Mouse (Mus musculus) heart, postnatal 14 days (tissue): ENCODE data around the gene Stx19. TPM values are rescaled to one million over a fixed set of nuclear protein-coding genes. Genes with fewer than 3 reads are reported as not detected.

Experiments used
- DNase-seq, 2 experiments: peaks; one replicate each; pipeline ENCODE4 v3.0.0; 2021 to 2022
- intact Hi-C: fragments of 180-260 bp; cut with DNase I; formaldehyde crosslinking; loops from one replicate; pipeline ENCODE4 v1.15.1; 2025
- long read RNA-seq, 2 experiments: library from polyadenylated mRNA; stranded (forward); transcript quantifications; one replicate each; pipeline ENCODE4 v2.0.0; 2021
- total RNA-seq, 2 experiments: library from RNA; stranded (reverse); gene quantifications; 2 replicates each; pipeline ENCODE4 v1.2.3; 2021

The Stx19 gene
- not detected for total RNA-seq
- long read RNA-seq, experiment 1, result 0 reads
- long read RNA-seq, experiment 2, result 0 reads

GRCm38 (mm10) chr16:62814491-62814890, at the start of gene Stx19:
Stx19 (plus strand) TSS chr16:62814676.
- no peak for DNase-seq
- intact Hi-C loops, result no loop called here

DNA sequence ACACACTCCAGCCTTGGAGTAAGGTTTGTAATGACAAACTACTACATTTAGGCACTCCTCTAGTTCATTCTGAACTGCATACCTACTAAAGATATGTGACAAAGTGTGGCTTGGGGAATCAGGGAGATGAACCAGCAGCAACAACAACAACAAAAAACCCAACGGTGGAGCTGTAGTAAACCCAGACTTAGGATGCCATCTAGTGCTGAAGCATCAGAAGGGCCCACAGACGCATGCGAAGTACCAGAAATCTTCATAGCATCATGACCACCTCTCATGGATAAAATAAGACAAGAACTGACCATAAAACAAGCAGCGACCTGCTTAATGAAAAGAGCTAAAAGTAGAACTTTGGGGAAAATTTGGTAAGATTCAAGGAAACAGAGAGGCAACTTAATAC, 41.0 kb upstream of the Stx19 start:
- intact Hi-C loops, result no loop called here
- no peak for DNase-seq

GRCm38 (mm10) chr16:62776034-62776433, 38.4 kb upstream of the Stx19 start:
- intact Hi-C loops, result no loop called here
- DNase-seq, result no peak

DNA sequence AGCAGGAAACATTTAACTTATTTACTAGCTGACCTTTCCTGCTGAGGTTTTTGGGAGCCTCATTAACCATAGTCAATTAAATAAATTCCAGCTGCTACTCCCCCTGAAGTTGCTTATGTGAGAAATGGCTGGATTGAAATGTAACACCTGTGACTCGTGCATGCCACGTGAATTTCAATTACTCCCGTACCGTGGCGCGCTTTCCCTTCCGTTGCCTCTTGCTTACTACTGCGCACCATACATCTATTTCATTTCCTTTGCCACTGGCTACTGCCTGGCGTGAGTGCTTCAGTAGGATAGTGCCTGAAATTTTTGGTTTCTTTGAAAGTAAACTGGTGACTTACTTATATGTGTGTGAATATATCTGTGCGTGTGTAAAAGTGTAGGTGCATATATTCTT, 36.2 kb upstream of the Stx19 start:
- intact Hi-C loops, result no loop called here
- no peak for DNase-seq

GRCm38 (mm10) chr16:62782229-62782628, 32.2 kb upstream of the Stx19 start:
- DNase-seq, result peak in 1 of 2 experiments; percentile 7
- intact Hi-C loops, result loop anchor here (10.0 kb wide), 1 partner anchor 1973 kb away; no protein-coding TSS in a partner anchor

DNA sequence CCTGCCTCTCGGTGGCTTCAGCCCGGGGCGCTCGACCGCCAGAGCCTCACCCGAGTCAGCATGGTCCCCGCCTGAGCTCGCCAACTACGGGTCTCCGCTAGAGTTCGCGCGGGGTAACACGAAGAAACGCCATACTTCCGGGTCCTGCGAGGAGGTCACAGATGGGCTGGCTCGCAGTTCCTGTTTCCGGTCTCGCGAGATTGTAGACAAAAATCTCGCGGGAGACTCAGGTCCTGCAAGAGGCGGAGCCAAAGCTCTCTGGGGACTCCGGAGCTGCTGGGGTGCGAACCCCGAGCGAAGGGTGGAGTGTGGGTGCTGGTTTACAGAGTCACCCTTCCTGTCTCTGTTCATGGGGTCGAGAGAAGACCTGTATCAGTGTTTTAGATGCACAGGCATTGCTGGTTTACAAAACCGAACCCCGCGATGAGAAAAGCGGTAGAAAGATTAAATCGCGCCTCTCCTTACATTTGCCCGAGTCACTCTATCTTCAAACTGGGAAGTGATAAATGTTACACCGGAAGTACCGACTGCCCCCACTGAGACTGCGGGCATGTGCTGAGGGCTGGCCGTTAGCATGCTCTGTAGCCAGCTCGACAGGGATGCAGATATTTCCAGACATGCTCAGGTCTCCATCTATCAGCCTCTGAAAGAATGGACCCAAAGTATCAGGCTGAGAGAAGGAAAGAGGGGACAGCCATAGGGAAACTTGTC, 27.7 kb upstream of the Stx19 start, which contains the start of gene Nsun3:
Gene Nsun3 (minus strand): TSS at position 198 of the 711 bp plus-strand sequence.
- intact Hi-C loops, result loop anchor here (5.0 to 10.0 kb wide), 3 partner anchors 41 to 1968 kb away; partner anchors contain the start of gene Arl13b
- DNase-seq, result peak; percentile 89 to 94

DNA sequence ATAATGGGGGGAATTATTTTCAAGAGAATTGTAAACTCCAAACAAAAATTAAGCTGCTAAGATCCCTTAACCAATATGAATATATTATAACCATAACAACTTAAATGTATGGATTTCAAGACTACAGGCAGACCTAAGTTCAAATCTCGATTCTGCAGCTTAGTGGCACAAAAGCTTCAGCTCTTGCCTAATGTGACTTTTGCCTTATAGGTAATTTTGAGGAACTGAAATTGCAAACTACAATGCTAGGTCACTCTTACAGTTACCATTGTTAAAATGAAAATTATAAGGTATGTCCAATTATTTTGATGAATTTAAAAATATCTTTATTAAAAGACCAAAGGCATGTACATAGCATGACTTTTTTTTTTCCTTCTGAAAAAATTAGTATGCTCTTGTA, 17.9 kb upstream of the Stx19 start:
- intact Hi-C loops, result no loop called here
- no peak for DNase-seq

- intact Hi-C loops, result no loop called here
- no peak for DNase-seq
Observed at GRCm38 (mm10) chr16:62798808-62799207, 15.7 kb upstream of the Stx19 start.

DNA sequence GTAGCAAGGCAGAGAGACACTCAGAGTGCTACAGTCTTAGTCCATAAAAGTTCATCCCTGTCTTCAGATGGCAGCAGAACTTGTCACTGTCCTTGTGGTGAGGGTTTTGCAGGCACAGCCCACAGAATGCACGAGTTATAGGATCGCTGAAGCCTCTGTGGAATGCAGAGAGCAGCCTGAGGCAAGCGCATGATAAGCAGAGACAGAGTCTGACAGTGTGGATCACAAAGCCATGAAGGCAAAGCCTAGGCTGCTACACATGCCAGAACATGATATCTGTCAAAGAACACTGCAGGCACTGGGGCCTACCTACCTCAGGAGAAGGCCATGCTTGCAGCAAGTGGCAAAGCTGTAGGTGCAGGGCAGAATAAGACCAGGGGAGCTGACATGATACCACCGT, 15.1 kb upstream of the Stx19 start:
- intact Hi-C loops, result no loop called here
- no peak for DNase-seq

DNA sequence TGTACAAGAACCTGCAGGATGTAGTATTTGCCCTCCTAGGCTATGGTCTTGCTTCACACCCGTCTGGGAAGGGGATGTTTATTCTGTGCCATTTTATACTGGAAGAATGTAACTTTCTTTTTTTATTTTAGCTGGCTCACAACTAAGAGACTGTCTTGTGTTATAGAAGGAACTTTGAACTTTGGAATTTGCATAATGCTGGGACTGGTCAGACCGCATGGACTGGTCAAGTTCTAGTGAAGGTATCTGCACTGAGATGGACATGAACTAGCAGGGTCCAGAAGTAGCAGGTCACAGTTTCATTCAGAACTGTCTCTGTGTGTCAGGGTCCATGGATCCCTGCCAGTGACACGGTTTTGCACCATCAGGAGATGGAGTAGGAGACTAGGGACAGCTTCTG, 14.6 kb upstream of the Stx19 start:
- no peak for DNase-seq
- intact Hi-C loops, result no loop called here

DNA sequence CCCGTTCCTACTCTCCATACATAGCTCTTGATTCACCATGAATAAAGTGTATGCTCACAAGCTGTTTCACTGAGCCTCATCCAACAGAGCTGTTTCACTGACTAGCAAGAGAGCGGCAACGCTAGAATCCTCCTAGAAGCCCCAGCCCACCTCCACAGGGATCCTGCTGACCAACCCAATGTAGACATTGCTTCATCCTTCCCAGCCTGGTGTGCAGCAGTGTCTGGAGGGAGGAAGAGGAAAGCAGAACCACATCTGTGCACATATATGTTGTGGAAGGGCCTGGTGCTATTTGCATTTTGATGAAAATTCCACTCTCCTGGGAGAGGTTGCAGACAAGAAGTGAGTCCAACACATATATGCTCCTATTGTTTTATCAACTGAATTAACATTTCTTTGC, 9.9 kb upstream of the Stx19 start:
- no peak for DNase-seq
- intact Hi-C loops, result no loop called here

DNA sequence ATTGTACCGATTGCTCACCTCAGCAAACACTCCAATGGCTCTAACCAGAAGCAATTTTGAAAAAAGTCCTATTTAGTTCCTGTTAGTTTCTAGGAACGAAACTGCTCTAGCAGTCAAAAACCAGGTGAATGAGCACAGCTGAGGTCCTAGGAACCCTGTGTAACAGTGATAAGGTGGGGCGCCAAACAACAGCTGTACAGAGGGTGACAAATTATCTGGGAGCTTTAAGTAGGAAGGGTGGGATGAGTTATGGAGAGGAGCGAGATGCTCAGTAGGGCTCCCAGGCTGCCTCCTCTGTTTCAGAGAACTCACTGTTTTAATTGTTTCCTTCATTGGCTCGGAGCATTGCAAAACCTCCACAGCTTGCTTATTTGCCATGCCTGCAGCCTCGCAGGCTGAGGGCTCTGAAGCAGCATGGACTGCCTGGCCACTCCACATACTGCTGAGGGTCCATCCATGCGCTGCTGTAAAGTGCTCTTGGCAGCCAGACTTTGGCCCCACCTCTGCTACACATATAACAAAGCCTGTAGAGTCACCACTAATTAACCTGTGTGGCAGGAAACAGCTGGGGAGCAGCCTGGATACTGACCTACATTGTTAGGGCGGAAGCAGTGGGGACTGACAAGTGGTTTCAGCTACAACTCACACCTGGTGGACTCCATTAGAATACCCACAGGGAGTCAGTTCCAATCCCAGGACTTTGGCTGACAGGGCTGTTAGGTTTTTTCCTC, 7.1 kb upstream of the Stx19 start:
- peak in 1 of 2 experiments; percentile 5 for DNase-seq
- intact Hi-C loops, result no loop called here

DNA sequence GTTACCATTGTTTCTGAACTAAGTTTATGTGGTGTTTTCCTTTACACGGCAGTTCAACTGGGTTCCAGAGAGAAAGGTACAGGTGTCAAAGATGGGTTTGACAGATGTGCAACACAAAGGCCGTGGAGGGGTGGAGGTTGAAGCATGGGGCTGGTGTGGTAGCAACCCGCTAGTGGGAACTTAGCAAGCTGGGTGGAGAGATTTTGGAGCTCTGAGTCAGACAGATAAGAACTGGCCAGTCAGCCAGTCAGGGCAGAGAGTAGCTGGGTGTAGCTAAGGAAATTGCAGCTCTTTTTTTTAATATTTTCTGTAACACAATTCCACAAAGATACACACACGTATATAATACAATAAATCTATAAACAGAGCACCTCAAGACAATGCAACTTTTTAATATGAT, 3.6 kb upstream of the Stx19 start:
- intact Hi-C loops, result no loop called here
- no peak for DNase-seq

DNA sequence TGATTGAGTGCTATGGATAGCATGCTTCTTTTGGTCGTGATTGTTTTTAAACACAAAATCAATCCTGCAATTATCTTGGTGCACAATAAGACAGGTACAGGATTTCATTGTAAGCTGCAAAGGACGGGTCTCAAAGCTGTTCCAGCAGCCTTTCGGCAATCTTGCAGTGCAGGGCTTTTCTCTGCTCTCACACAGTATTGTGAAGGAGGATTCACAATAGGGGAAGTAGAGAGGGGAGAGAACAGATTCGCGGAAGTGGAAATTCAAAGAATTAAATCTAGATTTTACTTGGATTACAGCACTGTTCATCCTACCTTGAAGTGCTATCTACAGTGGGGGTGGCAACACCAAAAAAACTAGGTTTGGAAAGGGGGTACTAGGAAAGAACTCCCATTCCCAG, 686 bp upstream of the Stx19 start:
- intact Hi-C loops, result no loop called here
- DNase-seq, result no peak

GRCm38 (mm10) chr16:62822472-62822871, 8.0 kb downstream of the Stx19 start:
- no peak for DNase-seq

GRCm38 (mm10) chr16:62826156-62827001, 11.9 kb downstream of the Stx19 start:
- peak in 1 of 2 experiments; percentile 32 for DNase-seq

More at GRCm38 (mm10) chr16:62822472-62822871, 8.0 kb downstream of the Stx19 start:
- intact Hi-C loops, result no loop called here

GRCm38 (mm10) chr16:62832027-62832426, 17.6 kb downstream of the Stx19 start:
- intact Hi-C loops, result no loop called here
- DNase-seq, result no peak

More at GRCm38 (mm10) chr16:62826156-62827001, 11.9 kb downstream of the Stx19 start:
- intact Hi-C loops, result loop anchor here (5.0 kb wide), 1 partner anchor 39 kb away; the partner anchor contains the start of gene Nsun3

DNA sequence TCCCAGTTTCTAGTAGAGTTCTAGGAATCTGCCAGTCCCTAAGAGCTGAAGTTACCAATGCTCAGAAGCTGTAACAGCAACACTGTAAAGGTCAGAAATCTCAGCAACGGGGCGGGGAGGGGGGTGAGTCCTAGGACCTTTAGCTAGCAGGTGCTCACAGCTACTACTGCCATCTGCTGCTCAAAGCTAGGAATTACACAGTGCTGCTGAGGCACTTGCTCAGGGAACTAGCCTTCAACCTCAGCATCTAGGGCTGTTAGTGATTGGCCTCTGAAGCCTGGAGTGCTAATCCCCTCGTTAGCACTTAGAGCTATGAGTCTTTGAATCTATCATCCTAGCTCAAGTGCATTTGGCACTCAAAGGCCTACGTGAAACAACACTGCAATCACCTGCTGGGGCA, 18.0 kb downstream of the Stx19 start:
- DNase-seq, result peak; percentile 25 to 61
- intact Hi-C loops, result no loop called here

DNA sequence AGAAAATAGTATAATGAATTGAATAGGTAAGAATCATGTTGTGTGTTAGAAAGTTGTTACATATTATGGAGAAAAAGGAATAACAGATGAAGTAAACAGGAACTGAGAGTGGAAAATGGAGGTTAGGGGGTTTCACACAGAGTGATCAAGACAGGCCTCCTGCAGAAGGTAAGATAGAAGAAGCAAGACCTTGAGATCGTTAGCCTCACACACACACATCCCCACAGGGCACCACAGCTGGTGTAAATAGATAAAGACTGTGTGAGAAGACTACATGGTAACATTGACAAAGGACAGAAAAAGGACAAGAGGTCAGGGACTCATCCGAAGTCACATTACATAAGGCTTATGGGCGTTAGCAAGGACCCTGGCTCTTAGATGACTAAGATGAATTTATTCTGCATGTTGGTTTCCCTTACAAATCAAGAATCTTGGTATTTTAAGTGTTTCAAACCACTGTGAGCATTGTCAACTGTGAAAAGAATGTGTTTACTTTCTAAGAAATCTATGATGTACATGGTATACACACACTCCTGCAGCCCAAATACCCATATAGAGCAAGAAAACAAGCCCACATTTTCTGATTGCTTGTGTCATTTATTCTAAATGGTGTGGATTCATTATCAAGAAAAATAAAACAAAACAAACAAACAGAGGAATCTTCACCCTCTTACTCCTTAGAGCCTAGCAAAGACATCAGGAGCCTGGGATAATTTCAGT, 19.7 kb downstream of the Stx19 start:
- no peak for DNase-seq
- intact Hi-C loops, result no loop called here

DNA sequence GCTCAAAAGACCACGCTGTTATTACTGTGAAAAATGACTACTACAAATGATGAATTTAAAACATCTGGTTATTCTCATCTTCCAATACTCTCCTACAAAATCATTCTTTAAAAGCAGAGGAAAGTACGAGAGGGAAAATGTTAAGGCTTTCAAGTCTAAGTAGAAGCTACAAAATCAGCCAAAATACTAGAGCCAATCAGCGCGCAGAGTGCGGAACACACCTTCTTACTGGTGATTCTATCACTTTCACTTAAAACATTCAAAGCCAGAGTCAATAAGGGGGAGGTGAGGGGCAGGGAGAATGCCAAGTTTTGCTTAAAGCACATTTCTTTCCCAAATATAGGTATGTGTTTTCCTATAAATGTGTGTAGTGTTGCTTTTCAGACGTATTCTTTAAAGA, 30.9 kb downstream of the Stx19 start:
- intact Hi-C loops, result loop anchor here (5.0 kb wide), 1 partner anchor 58 kb away; the partner anchor contains the start of gene Nsun3
- no peak for DNase-seq
